Mouse (Mus musculus) hematopoietic stem cell, adult 5-6 weeks (primary cell): ENCODE data around the gene Gm10647. TPM values are rescaled to one million over a fixed set of nuclear protein-coding genes. Genes with fewer than 3 reads are reported as not detected.
"Not testable (repeated sequence)": the region's sequence is repeated elsewhere in the genome, so short reads cannot be mapped to it uniquely, and the experiment has no call there.

Source experiments
- ATAC-seq, 2 experiments: fragments of 125-278 bp in 1 of 2; replicated peaks in 1 of 2; 2 replicates each; pipeline ENCODE4 v1.8.0; 2016 to 2017; ENCODE audit warnings: inconsistent platforms in 2 of 2, mild to moderate bottlenecking in 2 of 2, moderate number of reproducible peaks in 2 of 2, low read depth in 1 of 2, moderate TSS enrichment in 1 of 2; ENCODE audit not compliant: low FRiP score in 2 of 2, poor library complexity in 2 of 2, severe bottlenecking in 2 of 2, insufficient read depth in 1 of 2, low TSS enrichment in 1 of 2
- total RNA-seq: library from RNA; stranded (forward); fragments of 172-1452, 232-1000 nt; gene quantifications from 2 replicates; pipeline ENCODE4 v1.2.3, GENCODE M21; 2017

Gene Gm10647
- 0.38 TPM in 1 of 2 replicates, not detected in the other for total RNA-seq

- no peak for ATAC-seq
Measured at GRCm38 (mm10) chr9:66796739-66797138, at the start of gene Gm10647. Gene Gm10647 (plus strand): TSS chr9:66797039.

- no peak for ATAC-seq
Measured at GRCm38 (mm10) chr9:66748390-66748789, 48.4 kb upstream of the Gm10647 start.

GRCm38 (mm10) chr9:66752849-66753248 is 44.0 kb upstream of the Gm10647 start:
- no peak for ATAC-seq

- ATAC-seq, result no peak
Measured at GRCm38 (mm10) chr9:66760991-66761390, 35.8 kb upstream of the Gm10647 start.

- ATAC-seq, result no peak
Measured at GRCm38 (mm10) chr9:66768721-66769120, 28.1 kb upstream of the Gm10647 start.

GRCm38 (mm10) chr9:66769275-66769674 is 27.6 kb upstream of the Gm10647 start:
- no peak for ATAC-seq

- no peak for ATAC-seq
Measured at GRCm38 (mm10) chr9:66770701-66771100, 26.1 kb upstream of the Gm10647 start.

- ATAC-seq, result peak; percentile 56 to 75; a peak in 2 of 4 replicates
Measured at GRCm38 (mm10) chr9:66784552-66784951, 12.3 kb upstream of the Gm10647 start.

GRCm38 (mm10) chr9:66787821-66788220 is 9.0 kb upstream of the Gm10647 start:
- no peak for ATAC-seq

- no peak for ATAC-seq
Measured at GRCm38 (mm10) chr9:66794629-66795463, 2.0 kb upstream of the Gm10647 start.

GRCm38 (mm10) chr9:66795464-66796324 is 1.1 kb upstream of the Gm10647 start, which contains the start of gene Aph1b:
Gene Aph1b (minus strand): TSS chr9:66795490.
- ATAC-seq, result peak; percentile 92 to 96

GRCm38 (mm10) chr9:66801947-66802346 is 5.1 kb downstream of the Gm10647 start:
- no peak for ATAC-seq

- not testable (repeated sequence) for ATAC-seq
Measured at GRCm38 (mm10) chr9:66805951-66806350, 9.1 kb downstream of the Gm10647 start.

GRCm38 (mm10) chr9:66813392-66813791 is 16.6 kb downstream of the Gm10647 start:
- no peak for ATAC-seq

GRCm38 (mm10) chr9:66820996-66821395 is 24.2 kb downstream of the Gm10647 start:
- peak; percentile 36 to 57; a peak in 2 of 4 replicates for ATAC-seq

- peak; percentile 28 to 56; a peak in 2 of 4 replicates for ATAC-seq
Measured at GRCm38 (mm10) chr9:66822255-66822654, 25.4 kb downstream of the Gm10647 start.

GRCm38 (mm10) chr9:66825990-66826389 is 29.2 kb downstream of the Gm10647 start:
- peak; percentile 18 to 51; a peak in 1 of 4 replicates for ATAC-seq

- no peak for ATAC-seq
Measured at GRCm38 (mm10) chr9:66832366-66832908, 35.6 kb downstream of the Gm10647 start.
